ENCODE assay signal across 8 mouse cellular contexts in the genomic region with DNA sequence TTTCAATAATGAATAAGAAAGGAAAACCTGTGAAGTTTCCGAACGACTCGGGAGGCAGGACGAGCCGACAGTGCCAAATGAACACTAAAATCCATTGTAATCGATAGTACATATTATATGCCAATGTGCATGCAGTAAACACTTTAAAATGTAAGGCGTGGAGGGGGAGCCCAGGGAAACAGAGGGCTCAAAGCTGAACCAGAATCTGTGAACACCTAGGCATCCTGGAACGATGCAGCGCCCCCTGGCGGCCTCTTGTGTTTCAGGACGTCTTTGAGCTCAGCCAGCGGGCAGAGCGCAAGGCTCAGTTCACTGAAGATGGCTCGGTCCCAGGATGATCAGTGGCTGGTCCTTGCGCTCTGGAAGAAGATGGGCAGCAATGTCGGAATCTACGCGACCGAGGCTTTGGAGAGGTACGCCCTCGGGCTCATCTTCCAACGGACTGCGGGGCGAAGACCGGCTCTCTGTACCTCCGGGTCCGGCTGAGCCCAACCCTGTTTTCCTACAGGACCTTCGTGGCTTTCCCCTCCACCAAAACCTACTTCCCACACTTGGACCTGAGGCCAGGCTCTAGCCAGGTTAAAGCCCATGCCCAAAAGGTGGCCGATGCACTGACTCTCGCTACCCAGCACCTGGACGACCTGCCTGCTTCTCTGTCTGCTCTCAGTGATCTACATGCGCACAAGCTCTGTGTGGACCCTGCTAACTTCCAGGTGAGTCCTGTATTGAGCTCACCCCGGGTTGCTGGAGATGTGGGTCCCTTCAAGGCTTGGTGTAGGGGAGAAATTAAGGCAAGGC. TPM values are rescaled to one million over a fixed set of nuclear protein-coding genes. Genes with fewer than 3 reads are reported as not detected.
A peak's percentile ranks its signal among the peaks of the same experiment; 100 is the strongest.
DNase-seq lines count a peak whose midpoint lies in the region; ATAC-seq and TF ChIP-seq lines count a peak whose summit lies in the region.
"Not testable (repeated sequence)": the region's sequence is repeated elsewhere in the genome, so short reads cannot be mapped to it uniquely, and the experiment has no call there.

A gene (plus strand): TSS at position 271 of the 798 bp plus-strand sequence.

- H3K9ac ChIP-seq in lung, embryonic 15.5 days, result not testable (repeated sequence)

- peak within 1 kb of the TSS; percentile 72 for H3K4me3 ChIP-seq in G1E (ENCODE audit: low read depth, low read length)
- H3K4me3 ChIP-seq in hindbrain, embryonic 10.5 days, result peak within 1 kb of the TSS; percentile 43
- H3K4me3 ChIP-seq in lung, embryonic 15.5 days, result peak within 1 kb of the TSS; percentile 19; the same call in 1 of the 2 replicates
- peak within 1 kb of the TSS; percentile 30 for H3K4me3 ChIP-seq in olfactory bulb, adult 2 months (ENCODE audit: insufficient read depth, low read depth, low read length)
- not testable (repeated sequence) for H3K4me3 ChIP-seq in thymus, adult 2 months (ENCODE audit: control insufficient read depth, insufficient read depth, low read length)

- H3K27me3 ChIP-seq in G1E (ENCODE audit: insufficient read depth, low read length); lung, embryonic 15.5 days; thymus, adult 2 months (ENCODE audit: control insufficient read depth, insufficient read depth, low read length): not testable (repeated sequence)
- H3K27me3 ChIP-seq in hindbrain, embryonic 10.5 days (ENCODE audit: insufficient read depth, poor library complexity, severe bottlenecking), result peaks cover 16% of the 10 kb centered on the region

- not testable (repeated sequence) for H3K36me3 ChIP-seq in G1E (replicated peaks); hindbrain, embryonic 10.5 days; lung, embryonic 15.5 days; thymus, adult 2 months (ENCODE audit: control insufficient read depth, insufficient read depth, low read length)

- TF ChIP-seq CTCF in G1E (IDR thresholded peaks at IDR 0.05; ENCODE audit: low read depth, low read length), result peak; percentile 39; the same call in 1 of the 2 replicates
- peak; percentile 59 for TF ChIP-seq CTCF in olfactory bulb, adult 2 months (IDR thresholded peaks at IDR 0.05; ENCODE audit: insufficient read depth, low read depth, low read length)
- peak; percentile 74; the same call in 1 of the 2 replicates for TF ChIP-seq CTCF in thymus, adult 2 months (IDR thresholded peaks at IDR 0.05; ENCODE audit: borderline replicate concordance, control insufficient read depth, extremely low read depth, insufficient read depth, low read length, poor library complexity)

- peak within 1 kb of the TSS; percentile 54 for H3K4me2 ChIP-seq in lung, embryonic 15.5 days

- DNase-seq in G1E (ENCODE audit: low spot score), result peak; percentile 18
- peak; percentile 86 for DNase-seq in cerebellum, adult 9-10 months
- DNase-seq in frontal cortex, adult 2 months (ENCODE audit: extremely low spot score in 1 of 2, low spot score in 1 of 2), result peak; percentile 52 to 86
- DNase-seq in hindbrain, embryonic 10.5 days (ENCODE audit: low spot score), result peak; percentile 66
- DNase-seq in layer of hippocampus, adult 9-11 months, result peak; percentile 65
- peak; percentile 76 for DNase-seq in thymus, adult 2 months

- H3K27ac ChIP-seq in hindbrain, embryonic 10.5 days, result 0 out of 2 replicates have a peak within 1 kb of the TSS, but pooled peaks have one; percentile 45
- H3K27ac ChIP-seq in lung, embryonic 15.5 days; olfactory bulb, adult 2 months (ENCODE audit: insufficient read depth, low read depth, low read length); thymus, adult 2 months (ENCODE audit: control insufficient read depth, insufficient read depth, low read length): not testable (repeated sequence)

- H3K9me3 ChIP-seq in G1E (replicated peaks); hindbrain, embryonic 10.5 days; lung, embryonic 15.5 days: not testable (repeated sequence)

- 0 out of 2 replicates have a peak, but pooled peaks have one; percentile 24 for ATAC-seq in G1E (ENCODE audit: extremely low read depth, insufficient number of reproducible peaks, low FRiP score, poor library complexity, severe bottlenecking)
- peak; percentile 54; the same call in 1 of the 2 replicates for ATAC-seq in lung, embryonic 15.5 days (ENCODE audit: borderline replicate concordance, extremely low read depth, low FRiP score, low TSS enrichment)

- WGBS in hindbrain, embryonic 10.5 days, result 23% methylated on average over 31 of the region's 33 CpGs
- WGBS in lung, embryonic 15.5 days, result 18% methylated on average over 29 of the region's 33 CpGs
- WGBS in olfactory bulb, adult 2 months, result 16% methylated on average over 32 of the region's 33 CpGs
- 23% methylated on average over 30 of the region's 33 CpGs for WGBS in thymus, adult 2 months

- peaks cover 56% of the 10 kb centered on the region for H3K4me1 ChIP-seq in G1E (ENCODE audit: insufficient read depth, low read depth, low read length)
- H3K4me1 ChIP-seq in hindbrain, embryonic 10.5 days (replicated peaks); lung, embryonic 15.5 days; olfactory bulb, adult 2 months (ENCODE audit: control insufficient read depth, insufficient read depth, low read length); thymus, adult 2 months (replicated peaks; ENCODE audit: control insufficient read depth, insufficient read depth, low read length): not testable (repeated sequence)

- TF ChIP-seq POLR2A in olfactory bulb, adult 2 months (IDR thresholded peaks at IDR 0.05; ENCODE audit: insufficient read depth, low read depth, low read length); thymus, adult 2 months (IDR thresholded peaks at IDR 0.05; ENCODE audit: control insufficient read depth, extremely low read depth, insufficient read depth, low read length, poor library complexity): not testable (repeated sequence)

RNA-seq across cellular contexts. Expression of the gene that starts here (rescaled TPM):
- total RNA-seq in G1E (2014; fragmentation: Nextera tagmentation), result 9.1 and 11.6 TPM in 2 replicates
- total RNA-seq in G1E (2017), result 0.41 and 0.87 TPM in 2 replicates
- polyA plus RNA-seq in G1E (2012), result 0.70 and 0.87 TPM in 2 replicates
- 0.50 and 0.71 TPM in 2 replicates for polyA plus RNA-seq in frontal cortex, adult 2 months (2012; rRNA removed)
- polyA plus RNA-seq in hindbrain, embryonic 10.5 days (2016; fragmentation: Nextera tagmentation; extraction: Ambion mirVana), result 6.2 and 6.4 TPM in 2 replicates
- polyA plus RNA-seq in lung, embryonic 15.5 days (2015; fragmentation: Nextera tagmentation; extraction: Ambion mirVana), result 1.4 and 2.8 TPM in 2 replicates
- polyA plus RNA-seq in olfactory bulb, adult 2 months (2012; ENCODE audit: insufficient read depth, insufficient read length, low replicate concordance, missing spikeins), result not detected in 2 replicates
- 0.23 TPM in 1 of 2 replicates, not detected in the other for polyA plus RNA-seq in thymus, adult 2 months (2012; rRNA removed)

Comparison
In these comparisons a context has a peak if more than half of its experiments do, and no peak if none do; other contexts are left out.
1. Peak in DNase-seq in frontal cortex, adult 2 months; RNA of the gene not detected or under 1 TPM.
2. Peak in DNase-seq in thymus, adult 2 months; RNA of the gene not detected or under 1 TPM.
3. DNase-seq: peak in every context shown above with its lines; median percentile 86 in cerebellum, adult 9-10 months; 76 in thymus, adult 2 months; 69 in frontal cortex, adult 2 months; 66 in hindbrain, embryonic 10.5 days; 65 in layer of hippocampus, adult 9-11 months; 18 in G1E.